Mouse (Mus musculus) midbrain, embryonic 12.5 days (tissue): ENCODE measurements at regions not wholly inside any gene's neighbourhood (a gene's known extent, or its start where the extent isn't known, plus 50 kb on each side); places are given as distances from the start of the nearest gene placed in this dataset.
"Not testable (repeated sequence)": the region's sequence is repeated elsewhere in the genome, so short reads cannot be mapped to it uniquely, and the experiment has no call there.

ENCODE experiments used
- ATAC-seq: fragments of 200-750 bp; cut with Nextera tagmentation; 2 replicates; pipeline ENCODE4 v1.8.0; 2017; ENCODE audit warnings: low read depth, moderate TSS enrichment, moderate library complexity; ENCODE audit not compliant: low FRiP score
- H3K27ac ChIP-seq: fragments of 300-500 bp; sonication (generic); replicated peaks from 2 replicates; pipeline ENCODE4 v1.5.1; 2016; ENCODE audit warnings: mild to moderate bottlenecking
- H3K27me3 ChIP-seq: fragments of 300-500 bp; sonication (generic); 2 replicates; pipeline ENCODE4 v1.6.1; 2016; ENCODE audit warnings: mild to moderate bottlenecking
- H3K36me3 ChIP-seq: fragments of 300-500 bp; sonication (generic); 2 replicates; pipeline ENCODE4 v1.6.1; 2016
- H3K4me1 ChIP-seq: fragments of 300-500 bp; sonication (generic); 2 replicates; pipeline ENCODE4 v1.6.1; 2016
- H3K4me2 ChIP-seq: fragments of 300-500 bp; sonication (generic); replicated peaks from 2 replicates; pipeline ENCODE4 v1.6.1; 2016; ENCODE audit warnings: mild to moderate bottlenecking, moderate library complexity
- H3K4me3 ChIP-seq: fragments of 300-500 bp; sonication (generic); 2 replicates; pipeline ENCODE4 v1.5.1; 2016; ENCODE audit warnings: mild to moderate bottlenecking
- H3K9ac ChIP-seq: fragments of 300-500 bp; sonication (generic); replicated peaks from 2 replicates; pipeline ENCODE4 v1.6.1; 2016; ENCODE audit warnings: mild to moderate bottlenecking, moderate library complexity
- H3K9me3 ChIP-seq: fragments of 300-500 bp; sonication (generic); 2 replicates; pipeline ENCODE4 v1.6.1; 2016; ENCODE audit warnings: mild to moderate bottlenecking
- WGBS: fragments of 180-500 bp; shearing (Covaris S2); methylation state at CpG from one replicate; pipeline ENCODE4 v1.1.7; 2016; 5-methylcytosine and 5-hydroxymethylcytosine counted together

GRCm38 (mm10) chr6:143442361-143442760, 275.3 kb downstream of the Etnk1 start:
- H3K4me3 ChIP-seq = no peak overlapping the region
- no peaks in the 10 kb centered on the region for H3K9me3 ChIP-seq
- no peak overlapping the region for H3K27ac ChIP-seq
- ATAC-seq = no peak
- H3K27me3 ChIP-seq = no peaks in the 10 kb centered on the region
- H3K4me2 ChIP-seq = no peak overlapping the region
- peaks cover 15% of the 10 kb centered on the region for H3K4me1 ChIP-seq
- no peak overlapping the region for H3K9ac ChIP-seq
- WGBS = 82% methylated on average over 8 of the region's 8 CpGs
- no peaks in the 10 kb centered on the region for H3K36me3 ChIP-seq

DNA sequence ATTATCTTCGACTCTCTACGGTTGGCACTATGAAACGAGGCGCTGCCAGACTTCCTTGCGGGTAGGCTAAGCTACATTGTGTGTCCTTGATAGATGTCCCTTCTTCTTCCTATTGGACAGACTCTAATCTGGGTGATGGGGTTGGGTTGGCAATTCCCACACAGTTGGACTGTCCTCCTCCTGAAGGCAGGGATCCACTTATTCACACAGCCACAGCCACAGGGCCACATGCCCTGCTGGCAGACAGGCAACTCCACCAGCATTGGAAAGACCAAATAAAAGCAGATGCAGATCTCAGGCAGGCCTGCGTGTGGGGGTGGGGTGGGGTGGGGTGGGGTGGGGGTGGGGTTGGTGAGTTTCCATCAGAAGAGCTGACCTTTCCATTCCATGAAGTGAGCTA, 276.4 kb downstream of the Etnk1 start:
- H3K4me1 ChIP-seq = 0 out of 2 replicates have a peak, but pooled peaks cover 5% of the 10 kb centered on the region
- no peaks in the 10 kb centered on the region for H3K27me3 ChIP-seq
- ATAC-seq = no peak
- H3K36me3 ChIP-seq = no peaks in the 10 kb centered on the region
- H3K4me3 ChIP-seq = no peak overlapping the region
- H3K9me3 ChIP-seq = no peaks in the 10 kb centered on the region
- no peak overlapping the region for H3K4me2 ChIP-seq
- no peak overlapping the region for H3K27ac ChIP-seq
- H3K9ac ChIP-seq = no peak overlapping the region
- 98% methylated on average over 6 of the region's 6 CpGs for WGBS

DNA sequence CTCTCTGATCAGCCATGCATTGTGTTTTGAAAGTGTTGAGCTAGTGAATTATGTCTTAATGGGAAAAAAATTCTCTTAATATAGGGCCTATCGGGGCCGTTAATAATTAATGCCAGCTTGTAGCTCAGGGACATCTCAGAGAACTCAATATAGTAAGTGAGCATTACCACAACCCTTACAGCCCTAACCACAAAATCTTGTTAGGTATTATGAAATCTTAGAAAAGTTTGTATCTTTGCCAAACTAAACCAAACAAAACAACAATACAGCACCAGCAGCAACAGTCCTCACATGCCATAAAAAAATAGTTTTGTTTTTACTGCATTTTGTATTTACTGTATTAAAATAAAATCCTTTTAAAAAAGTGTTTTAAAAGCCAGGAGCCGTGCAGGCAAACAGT, 277.8 kb downstream of the Etnk1 start:
- Histone ChIP-seq H3K4me3 (no peak overlapping the region), H3K4me2 (no peak overlapping the region)
- ATAC-seq = no peak

GRCm38 (mm10) chr6:143445834-143446552, 279.0 kb downstream of the Etnk1 start:
- no peaks in the 10 kb centered on the region for H3K9me3 ChIP-seq
- H3K4me3 ChIP-seq = no peak overlapping the region
- no peak for ATAC-seq
- no peak overlapping the region for H3K9ac ChIP-seq
- no peaks in the 10 kb centered on the region for H3K27me3 ChIP-seq
- H3K36me3 ChIP-seq = no peaks in the 10 kb centered on the region
- H3K4me1 ChIP-seq = 0 out of 2 replicates have a peak, but pooled peaks cover 5% of the 10 kb centered on the region
- 82% methylated on average over 13 of the region's 13 CpGs for WGBS
- no peak overlapping the region for H3K4me2 ChIP-seq
- H3K27ac ChIP-seq = no peak overlapping the region

More for the DNA sequence above, 277.8 kb downstream of the Etnk1 start:
- Histone ChIP-seq H3K27me3 (no peaks in the 10 kb centered on the region), H3K4me1 (0 out of 2 replicates have a peak, but pooled peaks cover 5% of the 10 kb centered on the region), H3K27ac (no peak overlapping the region), H3K36me3 (no peaks in the 10 kb centered on the region), H3K9ac (no peak overlapping the region), H3K9me3 (no peaks in the 10 kb centered on the region)
- 94% methylated on average over 3 of the region's 3 CpGs for WGBS

DNA sequence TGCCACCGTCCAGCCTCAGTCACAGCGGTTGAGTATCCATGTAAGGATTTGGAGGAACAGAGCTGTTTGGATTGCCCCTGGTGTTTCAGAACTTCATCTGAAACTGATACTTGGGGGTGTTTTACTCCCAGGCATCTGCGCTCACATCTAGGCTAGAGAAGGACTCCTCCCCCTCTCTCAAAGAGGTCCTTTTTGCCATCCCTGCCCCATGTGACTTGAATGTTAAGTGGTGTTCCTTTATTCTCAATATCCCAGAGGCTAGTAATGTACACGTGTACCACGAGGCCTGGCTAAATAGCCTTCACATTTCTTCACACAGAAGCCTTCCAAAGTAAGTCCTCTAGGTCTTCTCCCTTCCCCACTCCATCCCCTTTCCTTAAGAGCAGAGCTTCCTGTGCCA, 280.0 kb downstream of the Etnk1 start:
- Histone ChIP-seq H3K9ac (no peak overlapping the region), H3K27me3 (no peaks in the 10 kb centered on the region), H3K4me2 (no peak overlapping the region), H3K36me3 (no peaks in the 10 kb centered on the region), H3K27ac (no peak overlapping the region), H3K4me3 (no peak overlapping the region), H3K9me3 (no peaks in the 10 kb centered on the region), H3K4me1 (0 out of 2 replicates have a peak, but pooled peaks cover 5% of the 10 kb centered on the region)
- no peak for ATAC-seq
- 75% methylated on average over 5 of the region's 5 CpGs for WGBS

- no peak for ATAC-seq
- no peak overlapping the region for H3K9ac ChIP-seq
- no peaks in the 10 kb centered on the region for H3K36me3 ChIP-seq
- 87% methylated on average over 4 of the region's 4 CpGs for WGBS
- no peaks in the 10 kb centered on the region for H3K9me3 ChIP-seq
- no peaks in the 10 kb centered on the region for H3K27me3 ChIP-seq
- no peak overlapping the region for H3K27ac ChIP-seq
- H3K4me2 ChIP-seq = no peak overlapping the region
- no peak overlapping the region for H3K4me3 ChIP-seq
- H3K4me1 ChIP-seq = 0 out of 2 replicates have a peak, but pooled peaks cover 5% of the 10 kb centered on the region
Measured at GRCm38 (mm10) chr6:143449071-143449470, 282.1 kb downstream of the Etnk1 start.

- H3K36me3 ChIP-seq = no peaks in the 10 kb centered on the region
- WGBS = 89% methylated on average over 6 of the region's 6 CpGs
- no peak overlapping the region for H3K4me2 ChIP-seq
- H3K9me3 ChIP-seq = no peaks in the 10 kb centered on the region
- ATAC-seq = no peak
- no peak overlapping the region for H3K9ac ChIP-seq
- no peak overlapping the region for H3K27ac ChIP-seq
- H3K4me3 ChIP-seq = no peak overlapping the region
- no peaks in the 10 kb centered on the region for H3K27me3 ChIP-seq
- 0 out of 2 replicates have a peak, but pooled peaks cover 4% of the 10 kb centered on the region for H3K4me1 ChIP-seq
Measured at GRCm38 (mm10) chr6:143451869-143452268, 284.8 kb downstream of the Etnk1 start.

DNA sequence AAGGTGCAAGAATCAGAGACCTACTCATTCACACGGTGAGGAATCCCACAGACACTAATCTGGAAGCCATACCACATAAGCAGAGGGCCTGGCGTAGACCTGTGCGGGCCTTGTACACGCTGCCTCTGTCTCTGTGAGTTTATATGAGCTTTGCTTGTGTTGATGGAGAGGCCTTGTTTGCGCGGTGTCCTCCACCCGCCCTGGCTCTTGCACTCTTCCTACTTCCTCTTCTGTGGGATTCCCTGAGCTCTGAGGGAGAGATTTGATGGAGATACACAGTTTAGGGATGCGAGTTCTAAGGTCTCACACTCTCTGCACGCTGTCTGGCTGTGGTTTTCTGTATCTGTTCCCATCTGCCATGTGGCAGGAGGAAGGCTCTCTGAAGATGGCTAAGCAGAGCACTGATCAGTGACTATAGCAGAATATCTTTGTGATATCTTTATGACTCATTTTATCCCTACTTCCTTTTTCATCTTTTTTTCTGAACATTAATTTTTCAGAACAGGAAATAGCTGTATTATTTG, 287.7 kb downstream of the Etnk1 start:
- Histone ChIP-seq H3K4me2 (no peak overlapping the region), H3K9me3 (no peaks in the 10 kb centered on the region), H3K27me3 (no peaks in the 10 kb centered on the region), H3K27ac (no peak overlapping the region), H3K9ac (no peak overlapping the region), H3K4me3 (no peak overlapping the region), H3K36me3 (no peaks in the 10 kb centered on the region), H3K4me1 (no peaks in the 10 kb centered on the region)
- WGBS = 92% methylated on average over 9 of the region's 9 CpGs
- ATAC-seq = no peak

DNA sequence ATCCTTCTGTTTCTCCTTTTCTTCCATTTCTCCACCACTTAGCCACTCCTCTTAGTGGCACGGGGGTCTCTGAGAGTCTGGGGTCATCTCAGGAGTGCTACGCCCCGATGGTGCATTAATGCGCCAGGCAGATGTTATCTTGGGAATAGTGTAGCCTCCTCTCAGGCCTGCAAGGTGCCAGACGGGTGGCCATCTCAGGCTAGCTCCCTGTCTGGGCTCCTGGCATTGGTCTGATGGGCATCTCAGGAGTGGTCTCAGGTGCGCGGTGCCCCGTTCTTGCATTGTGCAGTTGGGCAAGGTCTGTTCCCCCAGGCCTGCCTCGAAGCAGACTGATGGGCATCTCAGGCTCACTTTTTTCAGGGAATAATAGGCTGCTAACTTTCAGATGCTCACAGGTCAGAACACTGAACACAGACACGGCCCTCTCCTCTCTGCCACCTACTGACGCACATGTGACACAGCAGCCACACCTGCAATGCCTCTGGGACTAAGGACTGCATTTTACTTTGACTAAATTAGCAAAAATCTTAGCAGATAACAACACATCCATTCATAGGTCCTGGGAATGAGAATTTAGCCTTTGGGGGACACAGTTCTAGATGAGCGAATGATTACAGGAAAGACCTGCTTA, 298.0 kb downstream of the Etnk1 start:
- Histone ChIP-seq H3K9me3 (no peaks in the 10 kb centered on the region), H3K4me1 (no peaks in the 10 kb centered on the region), H3K4me2 (no peak overlapping the region), H3K27me3 (no peaks in the 10 kb centered on the region), H3K27ac (no peak overlapping the region), H3K9ac (no peak overlapping the region), H3K4me3 (no peak overlapping the region), H3K36me3 (no peaks in the 10 kb centered on the region)
- 82% methylated on average over 12 of the region's 12 CpGs for WGBS
- ATAC-seq = no peak

GRCm38 (mm10) chr6:143472676-143473075, 305.7 kb downstream of the Etnk1 start:
- WGBS = 97% methylated on average over 12 of the region's 12 CpGs
- not testable (repeated sequence) for H3K9me3 ChIP-seq, H3K4me3 ChIP-seq, H3K27me3 ChIP-seq, ATAC-seq, H3K36me3 ChIP-seq, H3K4me1 ChIP-seq, H3K27ac ChIP-seq, H3K9ac ChIP-seq, H3K4me2 ChIP-seq

DNA sequence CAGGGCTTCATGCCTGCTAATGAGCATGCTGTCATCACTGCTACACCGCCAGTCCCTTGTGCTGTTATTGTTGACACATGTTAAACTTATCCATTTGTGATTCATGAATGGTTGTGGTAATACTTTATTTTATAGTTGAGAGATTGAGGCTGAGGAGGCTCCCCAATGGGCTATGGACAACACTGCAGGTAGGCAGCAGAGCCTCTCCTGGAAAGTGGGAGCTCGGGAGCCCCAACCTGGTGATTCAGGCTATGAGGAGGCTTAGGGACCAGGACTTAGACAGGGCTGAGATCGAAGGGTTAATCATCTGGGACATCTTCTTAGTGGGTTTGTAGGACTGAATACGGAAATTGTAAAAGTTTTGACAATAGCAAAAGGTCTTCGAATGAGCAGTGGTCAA, 307.4 kb downstream of the Etnk1 start:
- Histone ChIP-seq H3K9ac (no peak overlapping the region), H3K4me1 (no peaks in the 10 kb centered on the region), H3K9me3 (no peaks in the 10 kb centered on the region), H3K4me3 (no peak overlapping the region), H3K27ac (no peak overlapping the region), H3K27me3 (no peaks in the 10 kb centered on the region), H3K4me2 (no peak overlapping the region), H3K36me3 (no peaks in the 10 kb centered on the region)
- 86% methylated on average over 5 of the region's 5 CpGs for WGBS
- no peak for ATAC-seq

DNA sequence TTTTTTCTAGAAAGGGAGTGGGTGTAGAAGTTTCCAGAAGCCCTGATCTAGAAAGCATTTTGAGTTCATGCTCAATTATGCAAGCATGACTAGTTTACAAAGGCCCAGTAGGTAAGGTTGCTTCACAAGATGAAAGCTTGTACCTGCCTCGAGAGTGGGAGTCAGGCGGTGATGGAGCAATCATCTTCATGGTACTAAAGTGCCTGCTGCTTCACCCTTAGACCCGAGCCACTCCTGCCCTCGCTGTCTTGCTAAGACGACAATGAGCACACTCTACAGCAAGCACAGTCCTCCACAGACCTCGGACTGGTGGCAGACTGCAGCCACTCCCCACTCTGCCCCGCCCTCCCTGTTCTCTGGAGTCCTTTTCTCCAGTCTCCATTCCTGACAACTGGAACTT, 308.3 kb downstream of the Etnk1 start:
- no peaks in the 10 kb centered on the region for H3K27me3 ChIP-seq
- H3K36me3 ChIP-seq = no peaks in the 10 kb centered on the region
- H3K4me2 ChIP-seq = no peak overlapping the region
- WGBS = 77% methylated on average over 7 of the region's 7 CpGs
- no peak overlapping the region for H3K4me3 ChIP-seq
- H3K27ac ChIP-seq = no peak overlapping the region
- H3K9ac ChIP-seq = no peak overlapping the region
- H3K4me1 ChIP-seq = no peaks in the 10 kb centered on the region
- H3K9me3 ChIP-seq = no peaks in the 10 kb centered on the region
- ATAC-seq = no peak
